Mouse (Mus musculus) CH12.LX (cell line): ENCODE data around the gene Nf1. TPM values are rescaled to one million over a fixed set of nuclear protein-coding genes. Genes with fewer than 3 reads are reported as not detected.

Source experiments
- DNase-seq: peaks from one replicate; pipeline ENCODE4 v3.0.0-alpha.2; 2013; ENCODE audit errors: extremely low read depth
- H3K27ac ChIP-seq: 2 replicates; pipeline ENCODE4 v1.5.1; 2012; ENCODE audit warnings: low read depth, mild to moderate bottlenecking, control low read depth, moderate library complexity; ENCODE audit not compliant: insufficient read depth
- H3K27me3 ChIP-seq: replicated peaks from 2 replicates; pipeline ENCODE3; 2012; ENCODE audit warnings: inconsistent platforms
- H3K36me3 ChIP-seq, 2 experiments: replicated peaks in 1 of 2; 2 replicates each; pipeline versions ENCODE3 to v1.6.1; 2012; ENCODE audit warnings: inconsistent platforms in 1 of 2, low read length in 1 of 2, mild to moderate bottlenecking in 1 of 2, mixed read lengths in 1 of 2, moderate library complexity in 1 of 2; ENCODE audit not compliant: control insufficient read depth in 1 of 2, insufficient read depth in 1 of 2
- H3K4me1 ChIP-seq, 2 experiments: 2 replicates each; pipeline ENCODE4 v1.6.1; 2012; ENCODE audit warnings: inconsistent platforms in 1 of 2, moderate library complexity in 1 of 2; ENCODE audit not compliant: insufficient read depth in 2 of 2, control insufficient read depth in 1 of 2
- H3K4me2 ChIP-seq: 2 replicates; pipeline ENCODE4 v1.6.1; 2012; ENCODE audit warnings: low read depth, mild to moderate bottlenecking, control low read depth; ENCODE audit not compliant: poor library complexity, insufficient read depth, severe bottlenecking
- H3K4me3 ChIP-seq, 3 experiments: fragments of 150-350 bp in 1 of 3; sonication (generic) in 1 of 3; replicated peaks in 1 of 3; 2 replicates each; pipeline versions ENCODE3 to v1.5.1; 2011 to 2012; ENCODE audit warnings: low read depth in 2 of 3, low read length in 2 of 3, mild to moderate bottlenecking in 2 of 3, moderate library complexity in 2 of 3, control low read depth in 1 of 3, improper control_type of control experiment in 1 of 3, inconsistent platforms in 1 of 3, mixed read lengths in 1 of 3; ENCODE audit not compliant: poor library complexity in 1 of 3
- H3K79me2 ChIP-seq: replicated peaks from 2 replicates; pipeline ENCODE4 v1.6.1; 2012; ENCODE audit warnings: mild to moderate bottlenecking, moderate library complexity; ENCODE audit not compliant: control insufficient read depth, poor library complexity, insufficient read depth, severe bottlenecking; ENCODE audit errors: extremely low read depth
- H3K9ac ChIP-seq: 2 replicates; pipeline ENCODE4 v1.6.1; 2012; ENCODE audit warnings: low read depth, mild to moderate bottlenecking, control low read depth, moderate library complexity; ENCODE audit not compliant: insufficient read depth
- H3K9me3 ChIP-seq: replicated peaks from 2 replicates; pipeline ENCODE3; 2012; ENCODE audit warnings: low read length, inconsistent platforms, mixed read lengths
- BHLHE40 ChIP-seq: IDR thresholded peaks from 2 replicates; pipeline ENCODE4 v1.6.1; 2011; ENCODE audit warnings: mild to moderate bottlenecking, low read depth, low read length, improper control_type of control experiment
- CHD2 ChIP-seq: IDR thresholded peaks from 2 replicates; pipeline ENCODE4 v1.6.1; 2011; ENCODE audit warnings: low read length, improper control_type of control experiment
- ETS1 ChIP-seq: conservative IDR thresholded peaks from 2 replicates; pipeline ENCODE4 v1.6.1; 2012; ENCODE audit warnings: low read depth, mild to moderate bottlenecking, inconsistent platforms, low read length, improper control_type of control experiment, moderate library complexity
- IRF4 ChIP-seq: IDR thresholded peaks from 2 replicates; pipeline ENCODE4 v1.6.1; 2014; ENCODE audit warnings: low read depth, mild to moderate bottlenecking, inconsistent platforms, low read length, improper control_type of control experiment
- JUND ChIP-seq: conservative IDR thresholded peaks from 2 replicates; pipeline ENCODE4 v1.6.1; 2011; ENCODE audit warnings: low read depth, low read length, improper control_type of control experiment
- MAFK ChIP-seq: IDR thresholded peaks from 2 replicates; pipeline ENCODE4 v1.6.1; 2011; ENCODE audit warnings: low read length, improper control_type of control experiment; ENCODE audit not compliant: insufficient replicate concordance
- MAX ChIP-seq: IDR thresholded peaks from 2 replicates; pipeline ENCODE4 v1.6.1; 2011; ENCODE audit warnings: low read length, improper control_type of control experiment
- MAZ ChIP-seq: IDR thresholded peaks from 2 replicates; pipeline ENCODE4 v1.6.1; 2012; ENCODE audit warnings: low read depth, mild to moderate bottlenecking, inconsistent platforms, low read length, improper control_type of control experiment, moderate library complexity
- MEF2A ChIP-seq: IDR thresholded peaks from 2 replicates; pipeline ENCODE4 v1.6.1; 2014; ENCODE audit warnings: low read depth, mild to moderate bottlenecking, inconsistent platforms, low read length, improper control_type of control experiment, borderline replicate concordance
- MYC ChIP-seq: IDR thresholded peaks from 2 replicates; pipeline ENCODE4 v1.6.1; 2011; ENCODE audit warnings: low read depth, mild to moderate bottlenecking, improper control_type of control experiment, low read length
- NELFE ChIP-seq: IDR thresholded peaks from 2 replicates; pipeline ENCODE4 v1.6.1; 2011; ENCODE audit warnings: low read depth, low read length, improper control_type of control experiment
- POLR2A ChIP-seq: IDR thresholded peaks from 2 replicates; pipeline ENCODE4 v1.6.1; 2011; ENCODE audit warnings: low read depth, mild to moderate bottlenecking, improper control_type of control experiment, low read length
- RAD21 ChIP-seq: IDR thresholded peaks from 2 replicates; pipeline ENCODE4 v1.6.1; 2011; ENCODE audit warnings: low read depth, mild to moderate bottlenecking, low read length, improper control_type of control experiment, moderate library complexity
- RCOR1 ChIP-seq: conservative IDR thresholded peaks from 2 replicates; pipeline ENCODE4 v1.6.1; 2012; ENCODE audit warnings: low read depth, mild to moderate bottlenecking, inconsistent platforms, low read length, improper control_type of control experiment
- SIN3A ChIP-seq: IDR thresholded peaks from 2 replicates; pipeline ENCODE4 v1.6.1; 2012; ENCODE audit warnings: low read length, improper control_type of control experiment, inconsistent platforms
- TBP ChIP-seq: conservative IDR thresholded peaks from 2 replicates; pipeline ENCODE4 v1.6.1; 2011; ENCODE audit warnings: low read depth, low read length, improper control_type of control experiment
- UBTF ChIP-seq: IDR thresholded peaks from 2 replicates; pipeline ENCODE4 v1.6.1; 2012; ENCODE audit warnings: low read depth, mild to moderate bottlenecking, inconsistent platforms, low read length, improper control_type of control experiment, moderate library complexity
- USF1 ChIP-seq: IDR thresholded peaks from 2 replicates; pipeline ENCODE4 v1.6.1; 2014; ENCODE audit warnings: low read depth, mild to moderate bottlenecking, inconsistent platforms, low read length, improper control_type of control experiment
- USF2 ChIP-seq: conservative IDR thresholded peaks from 2 replicates; pipeline ENCODE4 v1.6.1; 2011; ENCODE audit warnings: low read depth, low read length, improper control_type of control experiment
- ZC3H11A ChIP-seq: IDR thresholded peaks from 2 replicates; pipeline ENCODE4 v1.6.1; 2012; ENCODE audit warnings: low read depth, mild to moderate bottlenecking, inconsistent platforms, low read length, improper control_type of control experiment
- ZMIZ1 ChIP-seq: IDR thresholded peaks from 2 replicates; pipeline ENCODE4 v1.6.1; 2012; ENCODE audit warnings: low read depth, mild to moderate bottlenecking, inconsistent platforms, low read length, improper control_type of control experiment
- dilution Hi-C: fragments of 300-500 bp; cut with MboI; formaldehyde crosslinking; loops from 2 replicates; pipeline ENCODE4 v1.14.3; 2020; ENCODE audit warnings: low sequenced_read_pairs; ENCODE audit not compliant: extremely low pct_unique_long_range_greater_than_20kb, extremely low pct_ligation_motif_present
- in situ Hi-C: fragments of 300-500 bp; cut with MboI; formaldehyde crosslinking; loops from 3 replicates; pipeline ENCODE4 v1.14.3; 2019; ENCODE audit warnings: low sequenced_read_pairs, low pct_ligation_motif_present, low pct_unique_long_range_greater_than_20kb, mixed read lengths
- polyA plus RNA-seq: library from polyadenylated mRNA; unstranded; fragments of >175 nt; gene quantifications from 2 replicates; pipeline ENCODE4 v1.2.1, GENCODE M21; 2012; ENCODE audit warnings: low read depth; ENCODE audit not compliant: insufficient read length
- total RNA-seq, 2 experiments: library from RNA; depleted of rRNA; stranded (reverse); fragments of 300-350 nt in 1 of 2; fragments of >200 nt in 1 of 2; gene quantifications; 2 replicates each; pipeline ENCODE4 v1.2.3; 2012 to 2014

Nf1 gene
- total and polyA plus RNA-seq, 3 experiments = 7.3 to 19.5 (median 12.4) TPM

- H3K4me2 ChIP-seq = no peak overlapping the region
- in situ Hi-C loops = no loop called here
- peaks cover 2 to 14% of the 10 kb centered on the region in 2 experiments for H3K36me3 ChIP-seq
- dilution Hi-C loops = no loop called here
- H3K9ac ChIP-seq = no peak overlapping the region
- no peaks in the 10 kb centered on the region for H3K27me3 ChIP-seq
- H3K79me2 ChIP-seq = peaks cover 3% of the 10 kb centered on the region
- no peak overlapping the region for H3K27ac ChIP-seq
- H3K4me3 ChIP-seq = no peak overlapping the region
- TF ChIP-seq MAFK (no peak), USF1 (no peak), USF2 (no peak), POLR2A (no peak), TBP (no peak), ZMIZ1 (no peak), MAZ (no peak), SIN3A (no peak), JUND (no peak)
- peaks cover 2 to 4% of the 10 kb centered on the region in 2 experiments; a peak in 2 of 4 replicates for H3K4me1 ChIP-seq
- no peak for DNase-seq
- no peaks in the 10 kb centered on the region for H3K9me3 ChIP-seq
Measured at GRCm38 (mm10) chr11:79356995-79357394, 17.5 kb downstream of the Nf1 start.

GRCm38 (mm10) chr11:79357397-79357796 lies 17.9 kb downstream of the Nf1 start:
- H3K4me2 ChIP-seq = no peak overlapping the region
- DNase-seq = no peak
- H3K9me3 ChIP-seq = no peaks in the 10 kb centered on the region
- in situ Hi-C loops = no loop called here
- H3K9ac ChIP-seq = no peak overlapping the region
- H3K4me1 ChIP-seq = peaks cover 2 to 4% of the 10 kb centered on the region in 2 experiments; a peak in 2 of 4 replicates
- H3K27me3 ChIP-seq = no peaks in the 10 kb centered on the region
- peaks cover 3% of the 10 kb centered on the region for H3K79me2 ChIP-seq
- TF ChIP-seq CHD2 (no peak), ZC3H11A (no peak), MAX (no peak), BHLHE40 (no peak), NELFE (no peak), ETS1 (no peak), MYC (no peak), IRF4 (no peak), JUND (no peak), UBTF (no peak), MAZ (no peak), MEF2A (no peak), RAD21 (no peak), POLR2A (no peak), RCOR1 (no peak)
- TF ChIP-seq, all 38 proteins: peak for 0
- Histone ChIP-seq H3K27ac (no peak overlapping the region), H3K4me3 (no peak overlapping the region), H3K36me3 (peaks cover 2 to 14% of the 10 kb centered on the region in 2 experiments)
- dilution Hi-C loops = no loop called here
